Mouse (Mus musculus) midbrain, postnatal 0 days (tissue): ENCODE results near the gene Rnf166. TPM values are rescaled to one million over a fixed set of nuclear protein-coding genes. Genes with fewer than 3 reads are reported as not detected.

ENCODE experiments used
- ATAC-seq: fragments of 200-750 bp; cut with Nextera tagmentation; 2 replicates; pipeline ENCODE4 v1.8.0; 2017; ENCODE audit warnings: moderate number of reproducible peaks, mild to moderate bottlenecking, moderate TSS enrichment, moderate library complexity; ENCODE audit not compliant: low FRiP score
- DNase-seq: peaks from one replicate; pipeline ENCODE4 v3.0.0-alpha.2; 2015; ENCODE audit warnings: low spot score
- H3K27ac ChIP-seq: fragments of 300-500 bp; sonication (generic); 2 replicates; pipeline ENCODE4 v1.5.1; 2014; ENCODE audit warnings: low read depth, mild to moderate bottlenecking, low read length, mixed read lengths
- H3K27me3 ChIP-seq: fragments of 300-500 bp; sonication (generic); 2 replicates; pipeline ENCODE4 v1.6.1; 2014; ENCODE audit warnings: low read length, control low read depth, mixed read lengths; ENCODE audit not compliant: insufficient read depth
- H3K36me3 ChIP-seq: fragments of 300-500 bp; sonication (generic); 2 replicates; pipeline ENCODE4 v1.6.1; 2014; ENCODE audit warnings: low read length, control low read depth, mixed read lengths; ENCODE audit not compliant: insufficient read depth
- H3K4me1 ChIP-seq: fragments of 300-500 bp; sonication (generic); 2 replicates; pipeline ENCODE4 v1.6.1; 2014; ENCODE audit warnings: mild to moderate bottlenecking, control low read depth, antibody characterized with exemption, low read length, mixed read lengths; ENCODE audit not compliant: insufficient read depth
- H3K4me2 ChIP-seq: fragments of 300-500 bp; sonication (generic); 2 replicates; pipeline ENCODE4 v1.6.1; 2014; ENCODE audit warnings: low read depth, mild to moderate bottlenecking, low read length, mixed read lengths; ENCODE audit not compliant: poor library complexity, severe bottlenecking
- H3K4me3 ChIP-seq: fragments of 300-500 bp; sonication (generic); 2 replicates; pipeline ENCODE4 v1.5.1; 2014; ENCODE audit warnings: low read depth, mild to moderate bottlenecking, low read length, moderate library complexity
- H3K9ac ChIP-seq: fragments of 300-500 bp; sonication (generic); replicated peaks from 2 replicates; pipeline ENCODE4 v1.6.1; 2014; ENCODE audit warnings: mild to moderate bottlenecking, low read length, moderate library complexity, mixed read lengths; ENCODE audit not compliant: poor library complexity, severe bottlenecking
- H3K9me3 ChIP-seq: fragments of 300-500 bp; sonication (generic); 2 replicates; pipeline ENCODE4 v1.6.1; 2016; ENCODE audit warnings: low read length, control low read depth
- CTCF ChIP-seq: IDR thresholded peaks from 2 replicates; pipeline ENCODE4 v1.5.1; 2016; ENCODE audit warnings: antibody characterized with exemption, mild to moderate bottlenecking
- WGBS: fragments of 180-500 bp; shearing (Covaris S2); extraction: QIAGEN DNeasy Blood & Tissue Kit; methylation state at CpG from one replicate; pipeline ENCODE4 v1.1.7; 2014; 5-methylcytosine and 5-hydroxymethylcytosine counted together
- polyA plus RNA-seq: library from polyadenylated mRNA; unstranded; fragments of >200 nt; fragmentation: Nextera tagmentation; extraction: Ambion mirVana; gene quantifications from 2 replicates; pipeline ENCODE4 v1.2.1, GENCODE M21; 2015
- total RNA-seq: library from RNA; depleted of rRNA; stranded (reverse); fragments of >200 nt; gene quantifications from 2 replicates; pipeline ENCODE4 v1.2.3, GENCODE M21; 2014

Rnf166 gene
- total and polyA plus RNA-seq, 2 experiments from 2014 or later = 25.1 to 26.4 TPM

- 70% methylated on average over 17 of the region's 17 CpGs for WGBS
Observed at GRCm38 (mm10) chr8:122497912-122498311, 22.0 kb upstream of the Rnf166 start.

DNA sequence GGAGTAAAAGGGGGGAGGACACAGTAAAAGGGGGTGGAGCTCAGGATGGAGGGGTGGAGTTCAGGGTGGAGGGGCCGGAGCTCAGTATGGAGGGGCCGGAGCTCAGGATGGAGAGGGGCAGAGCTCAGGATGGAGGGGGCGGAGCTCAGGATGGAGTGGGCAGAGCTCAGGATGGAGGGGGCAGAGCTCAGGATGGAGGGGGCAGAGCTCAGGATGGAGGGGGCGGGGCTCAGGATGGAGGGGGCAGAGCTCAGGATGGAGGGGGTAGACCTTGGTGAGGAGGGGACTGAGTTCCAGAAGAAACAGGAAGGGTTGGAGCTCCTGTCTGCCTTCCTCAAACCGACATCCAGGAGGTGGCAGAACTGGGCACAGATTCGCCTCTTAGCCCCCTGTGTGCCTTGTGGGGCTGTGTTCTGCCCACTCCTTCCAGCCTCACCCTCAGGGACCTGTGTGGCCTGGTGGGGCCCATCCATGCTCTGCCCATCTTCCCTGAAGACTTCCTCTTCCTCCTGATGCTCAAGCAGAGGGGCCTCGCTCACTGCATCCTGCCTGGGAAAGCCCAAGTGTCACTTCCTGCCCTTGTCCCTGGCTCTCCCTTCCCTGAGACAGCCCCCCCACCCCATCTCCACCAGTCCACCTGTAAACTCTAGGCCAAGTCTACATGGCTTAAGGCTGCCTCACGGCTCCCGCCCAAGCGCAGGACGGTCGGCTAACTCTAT is 21.3 kb upstream of the Rnf166 start:
- DNase-seq (no peak), ATAC-seq (no peak)
- TF ChIP-seq CTCF = no peak
- H3K4me2 ChIP-seq = no peak overlapping the region
- H3K9me3 ChIP-seq = no peaks in the 10 kb centered on the region
- H3K27me3 ChIP-seq = no peaks in the 10 kb centered on the region
- H3K27ac ChIP-seq = no peak overlapping the region
- no peaks in the 10 kb centered on the region for H3K4me1 ChIP-seq
- H3K9ac ChIP-seq = no peak overlapping the region
- H3K4me3 ChIP-seq = no peak overlapping the region
- WGBS = 86% methylated on average over 12 of the region's 12 CpGs
- no peaks in the 10 kb centered on the region for H3K36me3 ChIP-seq

More at GRCm38 (mm10) chr8:122497912-122498311, 22.0 kb upstream of the Rnf166 start:
- Histone ChIP-seq H3K27me3 (no peaks in the 10 kb centered on the region), H3K27ac (no peak overlapping the region), H3K4me2 (no peak overlapping the region), H3K4me3 (no peak overlapping the region), H3K9me3 (no peaks in the 10 kb centered on the region), H3K9ac (no peak overlapping the region), H3K36me3 (no peaks in the 10 kb centered on the region), H3K4me1 (no peaks in the 10 kb centered on the region)
- TF ChIP-seq CTCF = peak; percentile 34; the same call in 1 of the 2 replicates
- ATAC-seq = no peak
- DNase-seq = no peak

DNA sequence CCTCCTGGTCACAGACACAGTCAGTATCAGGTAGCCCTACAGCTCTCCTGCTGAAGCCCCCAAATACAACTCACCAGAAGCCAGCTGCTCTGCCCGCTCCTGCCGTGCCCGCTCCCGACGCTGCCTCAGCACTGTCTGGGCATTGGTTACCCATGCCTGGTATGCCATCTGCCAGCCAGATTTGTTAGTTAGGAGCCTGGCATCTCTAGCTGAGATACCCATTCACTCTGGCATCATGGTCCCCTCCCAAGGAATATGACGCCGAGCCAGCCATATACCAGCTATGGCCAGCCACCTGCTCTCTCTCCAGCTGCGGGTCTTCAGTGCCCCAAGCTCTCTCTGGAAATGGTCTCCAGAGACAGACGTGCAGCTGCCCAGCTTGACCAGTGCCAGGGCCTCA is 12.5 kb upstream of the Rnf166 start:
- Histone ChIP-seq H3K9me3 (no peaks in the 10 kb centered on the region), H3K4me2 (no peak overlapping the region), H3K4me1 (no peaks in the 10 kb centered on the region), H3K27ac (no peak overlapping the region), H3K36me3 (peaks cover 11% of the 10 kb centered on the region), H3K9ac (no peak overlapping the region), H3K4me3 (no peak overlapping the region), H3K27me3 (no peaks in the 10 kb centered on the region)
- no peak for ATAC-seq
- WGBS = 91% methylated on average over 9 of the region's 9 CpGs
- no peak for TF ChIP-seq CTCF
- peak; percentile 55 for DNase-seq

DNA sequence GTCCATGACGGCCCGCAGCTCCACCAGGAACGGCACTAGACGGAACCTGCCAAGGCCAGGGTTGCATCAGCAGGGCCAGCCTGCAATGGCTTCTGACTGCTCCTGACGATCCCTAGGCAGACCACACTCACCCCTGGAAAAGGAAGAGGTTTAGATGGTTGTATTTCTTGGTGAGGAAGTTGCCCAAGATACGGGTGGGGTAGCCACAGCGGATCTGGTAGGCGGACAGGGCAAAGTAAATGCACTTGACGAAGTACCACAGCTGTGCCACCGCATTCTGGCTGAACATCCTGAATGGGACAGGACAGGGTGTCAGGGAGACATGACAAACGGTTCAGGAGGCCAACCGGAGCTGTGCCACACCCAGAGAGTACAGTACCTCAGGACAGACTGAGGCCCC is 9.0 kb upstream of the Rnf166 start:
- ATAC-seq = no peak
- 89% methylated on average over 12 of the region's 12 CpGs for WGBS

GRCm38 (mm10) chr8:122483877-122484276 is 8.0 kb upstream of the Rnf166 start:
- no peak for ATAC-seq
- no peak overlapping the region for H3K9ac ChIP-seq
- no peaks in the 10 kb centered on the region for H3K4me1 ChIP-seq
- no peak overlapping the region for H3K4me2 ChIP-seq
- H3K4me3 ChIP-seq = no peak overlapping the region
- no peaks in the 10 kb centered on the region for H3K27me3 ChIP-seq
- WGBS = 98% methylated on average over 7 of the region's 7 CpGs
- no peak for DNase-seq
- H3K36me3 ChIP-seq = peaks cover 50% of the 10 kb centered on the region
- H3K9me3 ChIP-seq = no peaks in the 10 kb centered on the region
- no peak overlapping the region for H3K27ac ChIP-seq
- peak; percentile 28 for TF ChIP-seq CTCF

More for the DNA sequence above, 9.0 kb upstream of the Rnf166 start:
- Histone ChIP-seq H3K27ac (no peak overlapping the region), H3K36me3 (peaks cover 41% of the 10 kb centered on the region), H3K4me3 (no peak overlapping the region), H3K27me3 (no peaks in the 10 kb centered on the region), H3K9me3 (no peaks in the 10 kb centered on the region), H3K9ac (no peak overlapping the region), H3K4me1 (no peaks in the 10 kb centered on the region), H3K4me2 (no peak overlapping the region)
- no peak for DNase-seq
- TF ChIP-seq CTCF = no peak

GRCm38 (mm10) chr8:122482448-122482847 is 6.6 kb upstream of the Rnf166 start:
- 97% methylated on average over 8 of the region's 8 CpGs for WGBS
- Histone ChIP-seq H3K36me3 (peaks cover 62% of the 10 kb centered on the region), H3K27me3 (no peaks in the 10 kb centered on the region), H3K9ac (no peak overlapping the region), H3K9me3 (no peaks in the 10 kb centered on the region), H3K4me1 (no peaks in the 10 kb centered on the region), H3K4me3 (no peak overlapping the region), H3K4me2 (no peak overlapping the region), H3K27ac (no peak overlapping the region)
- DNase-seq (no peak), ATAC-seq (no peak)
- TF ChIP-seq CTCF = no peak
